Mouse (Mus musculus): ENCODE data around the gene Irf3. TPM values are rescaled to one million over a fixed set of nuclear protein-coding genes. Genes with fewer than 3 reads are reported as not detected.

Irf3 gene
- polyA plus RNA-seq, 1 experiment from 2014 or later: 52.7 TPM

DNA sequence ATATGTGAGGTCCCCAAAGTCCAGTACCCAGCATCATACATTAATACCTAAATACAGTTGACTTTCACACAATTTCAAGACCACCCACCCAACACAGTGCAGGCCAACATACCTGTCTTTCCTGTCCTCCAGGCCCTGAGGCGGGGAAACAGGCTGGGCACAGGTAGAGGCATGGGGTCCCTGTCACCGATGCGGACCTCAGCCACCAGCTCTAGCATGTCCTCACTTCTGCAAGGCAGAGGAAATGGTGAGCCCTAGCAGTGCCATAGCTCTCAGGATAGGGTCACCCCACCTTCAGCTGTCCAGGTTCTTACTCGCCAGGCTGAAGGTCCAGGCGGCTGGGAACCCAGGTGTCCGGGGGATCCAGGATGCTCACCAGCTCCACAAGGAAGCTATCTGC lies 14.6 kb downstream of the Irf3 start:
- Histone ChIP-seq H3K4me3 (ENCODE audit: low read depth, low read length) (no peak overlapping the region), H3K27me3 (replicated peaks; ENCODE audit: control insufficient read depth, insufficient read depth, low read length) (no peaks in the 10 kb centered on the region), H3K4me2 (ENCODE audit: low read length) (no peak overlapping the region), H3K36me3 (ENCODE audit: control insufficient read depth, insufficient read depth, low read length) (peaks cover 69% of the 10 kb centered on the region), H3K27ac (ENCODE audit: low read depth, low read length) (no peak overlapping the region), H3K4me1 (ENCODE audit: control insufficient read depth, insufficient read depth, low read length) (peaks cover 10% of the 10 kb centered on the region), H3K9ac (ENCODE audit: low read length) (no peak overlapping the region), H3K9me3 (replicated peaks; ENCODE audit: control insufficient read depth, low read length) (no peaks in the 10 kb centered on the region)
- ATAC-seq: no peak
- no peak for DNase-seq (ENCODE audit: low spot score)
- over 99% methylated on average over 6 of the region's 6 CpGs for WGBS

DNA sequence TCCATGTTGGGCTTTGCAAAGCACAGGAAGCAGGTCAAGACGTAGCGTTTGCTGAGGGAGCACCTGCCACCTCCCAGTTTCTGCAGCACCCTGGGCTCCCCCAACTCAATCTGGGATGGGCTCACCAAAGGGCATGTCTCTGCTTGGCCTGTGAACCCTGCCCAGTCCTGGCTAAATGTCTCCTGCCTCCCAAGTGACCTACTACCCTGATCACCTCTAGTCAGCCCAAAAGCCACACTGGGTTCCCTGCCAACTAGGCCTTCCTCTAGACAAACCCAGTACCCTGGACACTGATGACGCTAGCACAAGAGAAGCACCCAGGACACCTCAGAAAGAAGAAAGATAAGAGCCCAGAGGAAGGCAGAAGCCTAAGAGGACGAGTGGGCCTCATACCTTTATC lies 15.4 kb downstream of the Irf3 start:
- Histone ChIP-seq H3K36me3 (ENCODE audit: control insufficient read depth, insufficient read depth, low read length) (peaks cover 61% of the 10 kb centered on the region), H3K9ac (ENCODE audit: low read length) (no peak overlapping the region), H3K27me3 (replicated peaks; ENCODE audit: control insufficient read depth, insufficient read depth, low read length) (no peaks in the 10 kb centered on the region), H3K4me2 (ENCODE audit: low read length) (no peak overlapping the region), H3K9me3 (replicated peaks; ENCODE audit: control insufficient read depth, low read length) (no peaks in the 10 kb centered on the region), H3K27ac (ENCODE audit: low read depth, low read length) (no peak overlapping the region), H3K4me3 (ENCODE audit: low read depth, low read length) (no peak overlapping the region), H3K4me1 (ENCODE audit: control insufficient read depth, insufficient read depth, low read length) (peaks cover 14% of the 10 kb centered on the region)
- no peak for DNase-seq (ENCODE audit: low spot score)
- WGBS: 87% methylated on average over 4 of the region's 4 CpGs
- no peak for ATAC-seq

DNA sequence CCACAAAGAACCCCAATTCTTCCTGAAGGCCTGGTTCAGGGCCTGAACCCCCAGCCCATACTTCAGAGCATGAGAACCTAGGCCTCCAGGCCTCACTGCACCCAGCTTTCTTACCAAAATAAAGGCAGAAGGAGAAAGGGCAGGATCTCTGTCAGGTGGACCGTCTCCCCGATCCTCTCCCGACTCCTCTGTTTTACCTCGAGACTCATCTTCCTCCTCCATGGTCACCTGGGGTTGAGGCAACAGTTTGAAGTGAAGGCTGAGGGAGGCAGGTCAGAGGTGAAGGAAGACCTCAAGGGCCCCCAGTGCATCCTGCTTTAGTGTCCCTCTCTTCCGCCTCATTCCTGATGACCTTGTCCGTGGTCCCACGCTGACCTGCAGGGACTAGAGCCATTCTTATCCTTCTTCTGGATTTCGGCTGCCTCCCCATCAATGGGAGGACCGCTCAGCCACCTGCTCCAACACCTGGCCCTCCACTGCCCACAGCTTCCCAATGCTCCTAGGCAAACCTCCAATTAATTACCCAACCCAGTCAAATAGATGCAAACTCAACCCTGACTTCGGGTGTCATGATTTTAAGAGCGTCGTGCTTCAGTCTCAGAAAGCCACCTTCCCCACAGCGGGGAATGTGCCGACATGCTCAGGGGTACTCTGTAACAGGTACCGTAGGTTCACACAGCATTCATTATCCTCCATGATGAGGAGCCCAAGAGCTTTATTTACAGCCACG lies 16.1 kb downstream of the Irf3 start:
- Histone ChIP-seq H3K4me1 (ENCODE audit: control insufficient read depth, insufficient read depth, low read length) (peaks cover 14% of the 10 kb centered on the region), H3K36me3 (ENCODE audit: control insufficient read depth, insufficient read depth, low read length) (peaks cover 54% of the 10 kb centered on the region), H3K9ac (ENCODE audit: low read length) (peak overlapping the region; percentile 10; the same call in 1 of the 2 replicates), H3K27ac (ENCODE audit: low read depth, low read length) (no peak overlapping the region), H3K4me2 (ENCODE audit: low read length) (no peak overlapping the region), H3K9me3 (replicated peaks; ENCODE audit: control insufficient read depth, low read length) (no peaks in the 10 kb centered on the region), H3K4me3 (ENCODE audit: low read depth, low read length) (no peak overlapping the region), H3K27me3 (replicated peaks; ENCODE audit: control insufficient read depth, insufficient read depth, low read length) (no peaks in the 10 kb centered on the region)
- ATAC-seq (no peak), DNase-seq (ENCODE audit: low spot score) (no peak)
- WGBS: 96% methylated on average over 16 of the region's 16 CpGs

DNA sequence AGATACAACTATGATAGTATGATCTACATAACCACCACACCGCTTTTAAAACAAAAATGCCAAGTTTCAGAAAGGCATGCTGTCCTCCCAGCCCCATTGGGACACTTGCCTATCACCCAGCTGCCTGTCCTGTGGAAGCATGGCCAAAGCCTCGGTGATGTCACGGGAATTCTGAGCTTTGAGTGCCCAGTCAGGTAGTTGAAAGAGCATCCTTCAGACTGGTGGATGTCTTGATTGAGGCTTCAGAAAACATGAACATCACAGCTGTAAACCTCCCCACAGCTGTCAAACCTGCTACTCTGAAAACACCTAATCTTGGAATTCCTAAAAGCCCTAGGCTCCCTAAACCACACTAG lies 16.6 kb downstream of the Irf3 start:
- Histone ChIP-seq H3K9me3 (replicated peaks; ENCODE audit: control insufficient read depth, low read length) (no peaks in the 10 kb centered on the region), H3K4me3 (ENCODE audit: low read depth, low read length) (no peak overlapping the region), H3K27me3 (replicated peaks; ENCODE audit: control insufficient read depth, insufficient read depth, low read length) (no peaks in the 10 kb centered on the region), H3K27ac (ENCODE audit: low read depth, low read length) (no peak overlapping the region), H3K36me3 (ENCODE audit: control insufficient read depth, insufficient read depth, low read length) (peaks cover 49% of the 10 kb centered on the region), H3K9ac (ENCODE audit: low read length) (peak overlapping the region; percentile 10; the same call in 1 of the 2 replicates), H3K4me1 (ENCODE audit: control insufficient read depth, insufficient read depth, low read length) (peaks cover 14% of the 10 kb centered on the region), H3K4me2 (ENCODE audit: low read length) (no peak overlapping the region)
- ATAC-seq: no peak
- no peak for DNase-seq (ENCODE audit: low spot score)
- WGBS: 94% methylated on average over 3 of the region's 3 CpGs

DNA sequence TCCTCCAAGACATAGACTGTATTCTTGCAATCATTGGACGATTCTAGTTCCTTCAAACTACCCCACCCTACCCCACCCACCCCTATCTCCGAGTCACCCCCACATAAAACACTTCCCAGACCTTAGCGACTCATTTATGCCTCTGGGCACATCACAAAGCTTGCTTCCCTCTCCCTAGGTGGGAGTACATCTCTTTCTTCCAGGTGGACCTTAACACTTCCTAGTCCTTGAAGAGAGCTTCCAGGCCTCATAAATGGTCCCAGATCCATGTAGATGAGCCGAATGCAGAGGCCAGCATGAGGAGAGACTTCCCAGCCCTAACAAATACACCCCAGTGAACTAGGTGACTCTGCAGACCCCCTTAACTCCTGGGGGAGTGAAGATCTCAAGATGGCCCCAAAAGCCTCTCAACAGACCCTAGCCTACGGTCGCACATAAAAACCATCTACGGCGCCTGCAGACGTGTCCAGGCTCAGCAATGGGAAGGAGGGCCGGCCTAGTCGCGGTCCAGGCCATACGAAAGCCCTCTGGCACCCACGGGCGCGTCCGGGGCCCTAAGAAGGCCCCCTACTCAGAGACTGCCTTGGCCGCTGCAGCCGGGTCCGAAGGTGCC lies 18.0 kb downstream of the Irf3 start:
- ATAC-seq (no peak), DNase-seq (ENCODE audit: low spot score) (no peak)
- Histone ChIP-seq H3K36me3 (ENCODE audit: control insufficient read depth, insufficient read depth, low read length) (peaks cover 35% of the 10 kb centered on the region), H3K27me3 (replicated peaks; ENCODE audit: control insufficient read depth, insufficient read depth, low read length) (no peaks in the 10 kb centered on the region), H3K9me3 (replicated peaks; ENCODE audit: control insufficient read depth, low read length) (no peaks in the 10 kb centered on the region), H3K4me3 (ENCODE audit: low read depth, low read length) (peak overlapping the region; percentile 95), H3K9ac (ENCODE audit: low read length) (peak overlapping the region; percentile 92), H3K27ac (ENCODE audit: low read depth, low read length) (peak overlapping the region; percentile 82), H3K4me2 (ENCODE audit: low read length) (peak overlapping the region; percentile 76), H3K4me1 (ENCODE audit: control insufficient read depth, insufficient read depth, low read length) (peaks cover 14% of the 10 kb centered on the region)
- WGBS: 2% methylated on average over 20 of the region's 20 CpGs

DNA sequence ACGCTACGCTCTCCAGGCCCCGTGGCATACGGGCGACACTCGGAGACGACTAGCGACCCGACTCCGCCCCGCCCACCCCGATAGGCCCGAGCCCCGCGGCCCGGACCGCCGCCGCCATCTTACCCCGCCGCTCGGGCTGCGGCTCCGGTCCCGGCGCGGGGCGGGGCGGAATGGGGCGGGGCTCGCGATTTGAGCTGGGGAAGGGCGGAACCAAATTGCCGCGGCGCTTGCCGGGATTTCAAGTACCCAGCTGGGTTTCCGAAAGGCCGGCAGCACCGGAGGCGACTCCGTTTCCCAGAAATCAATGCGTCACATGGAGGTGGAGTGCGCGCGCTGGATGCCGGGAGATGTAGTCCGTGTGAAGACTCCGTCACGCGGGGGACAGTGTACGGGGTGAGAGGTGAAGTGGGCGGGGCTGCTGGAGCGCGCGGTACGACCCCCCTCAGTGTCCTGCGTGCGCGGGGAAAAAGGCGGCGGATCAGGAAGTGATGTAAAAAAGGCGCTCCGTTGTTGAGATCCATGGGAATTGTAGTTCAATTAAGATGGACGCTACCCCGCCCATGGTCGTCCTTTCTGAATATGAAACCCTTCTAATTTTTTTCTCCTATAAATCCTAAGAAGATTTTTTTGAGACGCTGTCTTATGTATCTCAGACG lies 18.6 kb downstream of the Irf3 start, which contains the start of gene Scaf1:
TSS of gene Scaf1 (minus strand) at position 407 of the 656 bp plus-strand sequence.
- ATAC-seq (peak; percentile 94), DNase-seq (ENCODE audit: low spot score) (peak; percentile 100)
- peak within 1 kb of the TSS; percentile 85 for H3K27ac ChIP-seq (ENCODE audit: low read depth, low read length)
- peaks cover 29% of the 10 kb centered on the region for H3K36me3 ChIP-seq (ENCODE audit: control insufficient read depth, insufficient read depth, low read length)
- H3K4me3 ChIP-seq (ENCODE audit: low read depth, low read length): peak within 1 kb of the TSS; percentile 95
- no peaks in the 10 kb centered on the region for H3K9me3 ChIP-seq (replicated peaks; ENCODE audit: control insufficient read depth, low read length)
- peak within 1 kb of the TSS; percentile 92 for H3K9ac ChIP-seq (ENCODE audit: low read length)
- H3K4me2 ChIP-seq (ENCODE audit: low read length): peak within 1 kb of the TSS; percentile 76
- 1% methylated on average over 63 of the region's 69 CpGs for WGBS
- H3K27me3 ChIP-seq (replicated peaks; ENCODE audit: control insufficient read depth, insufficient read depth, low read length): no peaks in the 10 kb centered on the region
- H3K4me1 ChIP-seq (ENCODE audit: control insufficient read depth, insufficient read depth, low read length): peaks cover 14% of the 10 kb centered on the region

DNA sequence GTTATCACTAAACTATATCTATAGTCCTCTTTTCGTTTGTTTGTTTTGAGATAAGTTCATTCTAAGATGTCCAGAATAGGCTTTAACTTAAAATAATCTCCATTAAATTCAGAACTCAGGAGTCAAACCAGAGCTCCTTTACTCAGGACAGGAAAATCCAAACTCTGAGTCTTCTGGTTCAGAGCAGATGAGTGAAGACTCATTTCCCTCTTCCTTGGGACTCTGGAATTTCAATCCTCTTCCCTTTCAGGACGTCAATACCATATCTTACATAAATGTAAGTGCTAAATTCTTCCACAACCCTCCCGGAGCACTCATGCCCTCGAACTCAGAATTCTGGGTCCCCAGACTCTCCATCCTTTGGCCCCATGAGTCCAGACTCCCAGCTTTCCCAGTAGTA lies 19.3 kb downstream of the Irf3 start:
- peak overlapping the region; percentile 52 for H3K9ac ChIP-seq (ENCODE audit: low read length)
- peaks cover 14% of the 10 kb centered on the region for H3K4me1 ChIP-seq (ENCODE audit: control insufficient read depth, insufficient read depth, low read length)
- peak overlapping the region; percentile 95 for H3K4me3 ChIP-seq (ENCODE audit: low read depth, low read length)
- DNase-seq (ENCODE audit: low spot score): no peak
- 2% methylated on average over 4 of the region's 4 CpGs for WGBS
- peak overlapping the region; percentile 65 for H3K4me2 ChIP-seq (ENCODE audit: low read length)
- 0 out of 2 replicates have a peak, but pooled peaks have one; percentile 0 for ATAC-seq
- no peaks in the 10 kb centered on the region for H3K9me3 ChIP-seq (replicated peaks; ENCODE audit: control insufficient read depth, low read length)
- peaks cover 22% of the 10 kb centered on the region for H3K36me3 ChIP-seq (ENCODE audit: control insufficient read depth, insufficient read depth, low read length)
- no peaks in the 10 kb centered on the region for H3K27me3 ChIP-seq (replicated peaks; ENCODE audit: control insufficient read depth, insufficient read depth, low read length)
- H3K27ac ChIP-seq (ENCODE audit: low read depth, low read length): peak overlapping the region; percentile 85

DNA sequence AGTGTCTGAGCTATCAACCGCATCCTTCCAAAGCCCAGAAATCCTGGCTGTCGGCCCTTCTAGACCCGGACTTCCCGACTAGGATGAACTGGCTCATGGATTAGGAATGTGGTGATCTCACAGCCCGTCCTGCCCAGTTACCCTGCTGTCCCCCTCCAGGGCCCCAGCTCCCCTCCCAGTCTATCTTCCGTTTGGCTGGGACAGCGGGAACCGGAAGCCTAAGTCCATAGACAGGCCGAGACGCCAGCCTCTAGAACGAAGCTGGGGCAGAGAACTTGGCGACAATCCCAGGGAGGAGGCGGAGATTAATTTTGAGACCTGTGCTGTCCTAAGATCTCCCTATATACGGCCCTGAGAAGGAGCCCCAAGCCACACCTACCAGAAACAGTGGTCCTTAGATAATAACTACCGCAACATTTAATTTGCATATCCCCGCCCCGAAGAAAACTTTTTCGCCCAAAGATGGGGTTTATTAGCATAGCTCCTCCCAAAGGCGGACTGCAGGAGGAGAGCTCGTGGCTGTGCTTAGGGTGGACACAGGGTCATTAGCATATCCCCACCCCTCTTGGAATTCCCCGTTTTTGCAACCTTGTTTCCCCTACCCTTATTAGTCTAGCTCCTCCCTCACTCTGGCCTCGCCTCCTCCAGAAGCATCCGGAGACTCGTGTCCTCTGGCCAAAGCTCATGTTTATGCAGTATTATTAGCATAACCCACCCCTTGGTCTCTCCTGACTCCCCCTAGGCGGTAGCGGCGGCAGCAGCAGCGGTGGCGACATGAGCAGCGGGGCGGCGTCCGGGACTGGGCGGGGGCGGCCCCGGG lies 20.0 kb downstream of the Irf3 start, which contains the start of gene Rras:
TSS of gene Rras (plus strand) at position 720 of the 820 bp plus-strand sequence.
- Histone ChIP-seq H3K4me3 (ENCODE audit: low read depth, low read length) (peak within 1 kb of the TSS; percentile 95), H3K27ac (ENCODE audit: low read depth, low read length) (peak within 1 kb of the TSS; percentile 85), H3K9ac (ENCODE audit: low read length) (peak within 1 kb of the TSS; percentile 54), H3K36me3 (ENCODE audit: control insufficient read depth, insufficient read depth, low read length) (peaks cover 15% of the 10 kb centered on the region), H3K9me3 (replicated peaks; ENCODE audit: control insufficient read depth, low read length) (no peaks in the 10 kb centered on the region), H3K4me2 (ENCODE audit: low read length) (peak within 1 kb of the TSS; percentile 65), H3K4me1 (ENCODE audit: control insufficient read depth, insufficient read depth, low read length) (peaks cover 14% of the 10 kb centered on the region), H3K27me3 (replicated peaks; ENCODE audit: control insufficient read depth, insufficient read depth, low read length) (no peaks in the 10 kb centered on the region)
- peak; percentile 76 for ATAC-seq
- WGBS: under 1% methylated on average over 36 of the region's 36 CpGs
- peak; percentile 96 for DNase-seq (ENCODE audit: low spot score)
